Comparison of ENCODE assay signal across 19 mouse cellular contexts in the genomic region with DNA sequence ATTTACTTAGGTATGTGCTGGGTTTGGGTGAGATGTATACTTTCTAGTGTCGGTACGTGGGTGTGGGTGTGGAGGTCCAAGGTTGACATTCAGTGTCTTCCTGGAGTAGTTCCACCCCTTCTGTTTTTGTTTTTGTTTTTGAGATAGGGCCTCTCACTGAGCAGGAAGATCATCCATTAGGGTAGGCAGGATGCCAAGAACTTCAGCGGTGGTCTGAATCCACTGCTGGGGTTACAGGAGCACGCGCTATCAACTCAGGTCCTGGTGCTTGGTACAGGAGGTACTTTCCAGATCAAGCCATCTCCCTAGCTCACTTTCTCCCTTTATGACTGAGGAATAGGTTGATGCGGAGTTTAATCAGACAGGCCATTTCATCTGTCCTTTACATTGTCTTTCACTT.
A peak's percentile ranks its signal among the peaks of the same experiment; 100 is the strongest.
DNase-seq lines count a peak whose midpoint lies in the region; ATAC-seq and TF ChIP-seq lines count a peak whose summit lies in the region.
"Had no signal": no experiment of that assay in that cellular context is flagged by ENCODE, and none has a peak within 500 bp of the region (broad histone marks: within the 10 kb centered on the region; RNA-seq: fewer than 3 reads in every experiment).

No protein-coding gene starts in this region.

- TF ChIP-seq EP300 in MEL (IDR thresholded peaks at IDR 0.05; ENCODE audit: low read depth in 1 of 2, low read length in 2 of 2) = no peak

- H3K9me3 ChIP-seq in heart, embryonic 10.5 days = no peaks in the 10 kb centered on the region
- H3K9me3 ChIP-seq in kidney, embryonic 14.5 days (ENCODE audit: control insufficient read depth, low read length) = no peaks in the 10 kb centered on the region
- H3K9me3 ChIP-seq in MEL (replicated peaks; ENCODE audit: insufficient read depth, low read length) = no peaks in the 10 kb centered on the region
- no peaks in the 10 kb centered on the region for H3K9me3 ChIP-seq in intestine, embryonic 16.5 days (ENCODE audit: control insufficient read depth, low read length)
- H3K9me3 ChIP-seq: embryonic facial prominence, embryonic 15.5 days; heart, embryonic 13.5 days; hindbrain, embryonic 12.5 days; limb, embryonic 12.5 days; liver, embryonic 12.5 days; midbrain, embryonic 13.5 days had no signal

- no peak for TF ChIP-seq RAD21 in MEL (IDR thresholded peaks at IDR 0.05; ENCODE audit: low read depth, low read length)

- DNase-seq in heart, adult 18-20 months = peak; percentile 30 to 37
- DNase-seq in heart, embryonic 10.5 days (ENCODE audit: low spot score) = no peak
- DNase-seq in kidney, postnatal 36 days = peak; percentile 42 to 55
- DNase-seq in MEL (ENCODE audit: low read depth, low spot score) = peak; percentile 25
- DNase-seq: B cell, adult 2 months; cerebellum, adult 18-20 months; gastrocnemius, adult 2 months; kidney, postnatal 4 days; lung, adult 2 months had no signal

- H3K27me3 ChIP-seq in heart, embryonic 10.5 days (ENCODE audit: insufficient read depth, poor library complexity, severe bottlenecking) = no peaks in the 10 kb centered on the region
- no peaks in the 10 kb centered on the region for H3K27me3 ChIP-seq in kidney, embryonic 14.5 days (ENCODE audit: control insufficient read depth, insufficient read depth, low read length)
- no peaks in the 10 kb centered on the region for H3K27me3 ChIP-seq in MEL (ENCODE audit: control insufficient read depth in 1 of 2, insufficient read depth in 2 of 2, low read length in 2 of 2)
- no peaks in the 10 kb centered on the region for H3K27me3 ChIP-seq in intestine, embryonic 16.5 days (replicated peaks; ENCODE audit: control insufficient read depth, insufficient read depth, low read length)
- H3K27me3 ChIP-seq: embryonic facial prominence, embryonic 15.5 days; heart, embryonic 13.5 days; hindbrain, embryonic 12.5 days; liver, embryonic 12.5 days; midbrain, embryonic 13.5 days had no signal

- 73% methylated on average over 6 of the region's 6 CpGs for WGBS in heart, embryonic 10.5 days
- WGBS in kidney, embryonic 14.5 days = 82% methylated on average over 6 of the region's 6 CpGs
- 76% methylated on average over 6 of the region's 6 CpGs for WGBS in intestine, embryonic 16.5 days

- 0 out of 2 replicates have a peak, but pooled peaks cover 1% of the 10 kb centered on the region for H3K79me2 ChIP-seq in MEL (ENCODE audit: control insufficient read depth, insufficient read depth, low read length, poor library complexity)

- H3K9ac ChIP-seq in kidney, embryonic 14.5 days (ENCODE audit: low read depth, low read length) = no peak overlapping the region
- H3K9ac ChIP-seq in MEL (ENCODE audit: control insufficient read depth, low read depth, low read length, poor library complexity, severe bottlenecking) = no peak overlapping the region
- no peak overlapping the region for H3K9ac ChIP-seq in intestine, embryonic 16.5 days (ENCODE audit: low read depth, low read length)
- H3K9ac ChIP-seq: embryonic facial prominence, embryonic 15.5 days; heart, embryonic 13.5 days; hindbrain, embryonic 12.5 days; limb, embryonic 12.5 days; liver, embryonic 12.5 days; midbrain, embryonic 13.5 days had no signal

- TF ChIP-seq CTCF in MEL (IDR thresholded peaks at IDR 0.05 in 2 of 3, conservative IDR thresholded peaks at IDR 0.05 in 1 of 3; ENCODE audit: control insufficient read depth in 1 of 3, insufficient read depth in 1 of 3, low read depth in 2 of 3, low read length in 3 of 3, poor library complexity in 1 of 3, severe bottlenecking in 1 of 3) = no peak

- no peak overlapping the region for H3K4me2 ChIP-seq in kidney, embryonic 14.5 days (replicated peaks; ENCODE audit: low read depth, low read length)
- no peak overlapping the region for H3K4me2 ChIP-seq in intestine, embryonic 16.5 days (ENCODE audit: low read depth, low read length)
- H3K4me2 ChIP-seq: embryonic facial prominence, embryonic 15.5 days; heart, embryonic 13.5 days; hindbrain, embryonic 12.5 days; limb, embryonic 12.5 days; liver, embryonic 12.5 days; midbrain, embryonic 13.5 days had no signal

- H3K36me3 ChIP-seq in heart, embryonic 10.5 days = 0 out of 2 replicates have a peak, but pooled peaks cover 2% of the 10 kb centered on the region
- no peaks in the 10 kb centered on the region; the same call in 1 of the 2 replicates for H3K36me3 ChIP-seq in kidney, embryonic 14.5 days (ENCODE audit: control insufficient read depth, insufficient read depth, low read length)
- peaks cover 3% of the 10 kb centered on the region in 2 experiments; a peak in 3 of 4 replicates for H3K36me3 ChIP-seq in MEL (ENCODE audit: control insufficient read depth in 1 of 2, insufficient read depth in 2 of 2, low read length in 2 of 2)
- H3K36me3 ChIP-seq in intestine, embryonic 16.5 days (ENCODE audit: control insufficient read depth, insufficient read depth, low read length) = no peaks in the 10 kb centered on the region
- H3K36me3 ChIP-seq: embryonic facial prominence, embryonic 15.5 days; heart, embryonic 13.5 days; hindbrain, embryonic 12.5 days; limb, embryonic 12.5 days; midbrain, embryonic 13.5 days had no signal

- peaks cover 19% of the 10 kb centered on the region for H3K4me1 ChIP-seq in heart, embryonic 10.5 days
- H3K4me1 ChIP-seq in kidney, embryonic 14.5 days (ENCODE audit: control insufficient read depth, insufficient read depth, low read length) = peaks cover 9% of the 10 kb centered on the region; the same call in 1 of the 2 replicates
- H3K4me1 ChIP-seq in MEL (ENCODE audit: control insufficient read depth in 1 of 2, insufficient read depth in 2 of 2, low read length in 2 of 2) = peaks cover 0 to 3% of the 10 kb centered on the region in 2 experiments; a peak in 1 of 4 replicates
- peaks cover 5% of the 10 kb centered on the region; the same call in 1 of the 2 replicates for H3K4me1 ChIP-seq in intestine, embryonic 16.5 days (ENCODE audit: control insufficient read depth, insufficient read depth, low read length)

- H3K27ac ChIP-seq in heart, embryonic 10.5 days = no peak overlapping the region
- H3K27ac ChIP-seq in kidney, embryonic 14.5 days (ENCODE audit: low read depth, low read length) = no peak overlapping the region
- H3K27ac ChIP-seq in MEL (ENCODE audit: control insufficient read depth, low read depth, low read length) = no peak overlapping the region
- H3K27ac ChIP-seq in intestine, embryonic 16.5 days (ENCODE audit: low read length) = no peak overlapping the region
- H3K27ac ChIP-seq: embryonic facial prominence, embryonic 15.5 days; gastrocnemius, adult 2 months; heart, embryonic 13.5 days; hindbrain, embryonic 12.5 days; limb, embryonic 12.5 days; liver, embryonic 12.5 days; midbrain, embryonic 13.5 days had no signal

- no peak for ATAC-seq in kidney, embryonic 14.5 days (ENCODE audit: low FRiP score, low TSS enrichment)
- ATAC-seq in inflammation-experienced regulatory T-cells, adult 6 months = peak; percentile 29
- no peak for ATAC-seq in intestine, embryonic 16.5 days
- ATAC-seq: forebrain, embryonic 14.5 days; liver, embryonic 12.5 days; midbrain, embryonic 13.5 days had no signal

- TF ChIP-seq POLR2A in MEL (IDR thresholded peaks at IDR 0.05; ENCODE audit: control insufficient read depth in 1 of 2, insufficient read depth in 1 of 2, low read depth in 1 of 2, low read length in 2 of 2, poor library complexity in 1 of 2) = no peak

- no peak overlapping the region for H3K4me3 ChIP-seq in heart, embryonic 10.5 days
- H3K4me3 ChIP-seq in kidney, embryonic 14.5 days (ENCODE audit: low read length) = no peak overlapping the region
- no peak overlapping the region for H3K4me3 ChIP-seq in MEL (ENCODE audit: control insufficient read depth in 1 of 2, insufficient read depth in 1 of 2, low read depth in 2 of 2, low read length in 2 of 2)
- no peak overlapping the region for H3K4me3 ChIP-seq in intestine, embryonic 16.5 days (ENCODE audit: low read length)
- H3K4me3 ChIP-seq: embryonic facial prominence, embryonic 15.5 days; gastrocnemius, adult 2 months; heart, embryonic 13.5 days; hindbrain, embryonic 12.5 days; limb, embryonic 12.5 days; liver, embryonic 12.5 days; midbrain, embryonic 13.5 days had no signal

TF ChIP-seq in MEL, 35 proteins besides CTCF, POLR2A, EP300 and RAD21:
- TF ChIP-seq MEF2A (IDR thresholded peaks at IDR 0.05; ENCODE audit: extremely low read depth, insufficient replicate concordance, low read depth, low read length, poor library complexity, severe bottlenecking) = no peak
- TF ChIP-seq ZC3H11A (IDR thresholded peaks at IDR 0.05; ENCODE audit: low read depth, low read length) = no peak
- TF ChIP-seq MYB (IDR thresholded peaks at IDR 0.05; ENCODE audit: low read depth, low read length) = no peak
- TF ChIP-seq ZNF384 (IDR thresholded peaks at IDR 0.05; ENCODE audit: low read depth, low read length) = no peak
- no peak for TF ChIP-seq GABPA (IDR thresholded peaks at IDR 0.05; ENCODE audit: low read depth, low read length)
- no peak for TF ChIP-seq TBP (IDR thresholded peaks at IDR 0.05; ENCODE audit: low read depth, low read length)
- no peak for TF ChIP-seq HCFC1 (IDR thresholded peaks at IDR 0.05; ENCODE audit: low read depth, low read length)
